Mouse (Mus musculus): Measurements from ENCODE around the gene Igsf3. TPM values are rescaled to one million over a fixed set of nuclear protein-coding genes. Genes with fewer than 3 reads are reported as not detected.
A peak's percentile ranks its signal among the peaks of the same experiment; 100 is the strongest.

Igsf3 gene
- polyA plus RNA-seq (2015; fragmentation: Nextera tagmentation; extraction: Ambion mirVana): 32.0 and 37.0 TPM in 2 replicates

- Histone ChIP-seq H3K9me3 (no peaks in the 10 kb centered on the region), H3K9ac (peak within 1 kb of the TSS; percentile 68), H3K4me3 (replicated peaks) (peak within 1 kb of the TSS; percentile 66), H3K36me3 (no peaks in the 10 kb centered on the region), H3K4me1 (peaks cover 32% of the 10 kb centered on the region), H3K4me2 (peak within 1 kb of the TSS; percentile 82), H3K27ac (peak within 1 kb of the TSS; percentile 66), H3K27me3 (replicated peaks) (no peaks in the 10 kb centered on the region)
- ATAC-seq (ENCODE audit: insufficient read depth, low FRiP score, low read depth): peak; percentile 88
- 4% methylated on average over 53 of the region's 56 CpGs for WGBS
These were observed at the start of gene Igsf3 for GRCm38 (mm10) chr3:101376538-101377247. Gene Igsf3, plus strand, starts transcription at chr3:101377083.

DNA sequence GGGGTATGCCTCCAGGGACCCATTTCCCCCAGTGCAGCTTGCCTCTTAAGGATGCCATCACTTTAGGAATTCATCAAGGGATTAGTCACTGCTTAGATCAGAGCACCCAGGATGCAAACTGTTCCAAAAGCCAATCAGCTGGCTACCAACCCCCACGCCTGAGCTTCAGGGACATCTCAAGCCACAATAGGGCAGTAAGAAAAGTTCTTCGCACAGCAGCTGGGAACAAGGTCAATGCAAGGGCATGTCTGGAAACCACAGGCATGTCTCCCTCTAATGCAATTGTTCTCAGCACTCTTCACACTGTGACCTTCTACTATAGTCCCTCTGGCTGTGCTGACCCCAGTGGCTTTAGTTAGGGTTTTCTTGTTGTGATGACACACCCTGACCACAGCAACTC, 49.6 kb upstream of the Igsf3 start:
- WGBS: 84% methylated on average over 2 of the region's 2 CpGs

GRCm38 (mm10) chr3:101328617-101329016, 48.3 kb upstream of the Igsf3 start:
- Histone ChIP-seq H3K27ac (no peak overlapping the region), H3K27me3 (replicated peaks) (no peaks in the 10 kb centered on the region), H3K9ac (no peak overlapping the region), H3K4me1 (no peaks in the 10 kb centered on the region), H3K9me3 (no peaks in the 10 kb centered on the region), H3K4me2 (no peak overlapping the region), H3K4me3 (replicated peaks) (no peak overlapping the region), H3K36me3 (no peaks in the 10 kb centered on the region)
- no peak for ATAC-seq (ENCODE audit: insufficient read depth, low FRiP score, low read depth)
- 79% methylated on average over 7 of the region's 7 CpGs for WGBS

More for the DNA sequence above, 49.6 kb upstream of the Igsf3 start:
- H3K27ac ChIP-seq: no peak overlapping the region
- H3K9ac ChIP-seq: no peak overlapping the region
- H3K36me3 ChIP-seq: no peaks in the 10 kb centered on the region
- H3K4me3 ChIP-seq (replicated peaks): no peak overlapping the region
- no peaks in the 10 kb centered on the region for H3K4me1 ChIP-seq
- H3K9me3 ChIP-seq: no peaks in the 10 kb centered on the region
- no peaks in the 10 kb centered on the region for H3K27me3 ChIP-seq (replicated peaks)
- H3K4me2 ChIP-seq: no peak overlapping the region
- ATAC-seq (ENCODE audit: insufficient read depth, low FRiP score, low read depth): no peak

DNA sequence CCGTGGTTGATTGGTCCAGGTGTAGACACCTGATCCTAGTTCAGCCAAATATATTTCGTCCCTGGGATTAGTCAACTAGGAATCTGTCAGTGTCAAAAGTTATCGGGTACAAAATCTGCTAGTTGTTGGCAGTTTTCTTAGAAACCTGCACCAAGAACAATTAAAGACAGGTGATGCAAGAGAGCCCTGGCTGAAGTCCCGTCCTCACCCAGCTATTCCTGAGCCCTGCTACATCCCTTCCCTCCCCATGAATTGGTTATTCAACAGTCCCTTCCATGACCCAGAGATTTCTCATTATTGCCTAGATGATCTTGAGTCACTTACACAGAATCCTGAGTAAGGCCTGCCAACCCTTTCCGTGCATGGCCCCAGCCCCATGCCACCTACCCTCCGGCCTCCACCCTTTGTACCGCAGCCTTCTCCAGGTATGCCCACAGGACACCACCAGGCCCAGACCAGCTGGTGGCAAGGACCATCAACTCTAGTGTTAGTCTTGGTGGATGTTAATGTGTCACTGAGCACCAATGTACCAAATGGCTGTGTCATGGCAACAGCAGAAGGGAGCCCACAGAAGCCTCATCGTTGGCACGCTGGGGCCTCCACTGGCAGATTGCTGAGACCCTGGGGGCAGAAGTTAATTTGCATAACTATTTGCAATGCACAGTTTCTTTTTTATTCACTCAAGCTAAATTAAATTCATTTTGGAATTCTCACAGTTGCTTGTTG, 33.5 kb upstream of the Igsf3 start:
- Histone ChIP-seq H3K4me3 (replicated peaks) (no peak overlapping the region), H3K27me3 (replicated peaks) (no peaks in the 10 kb centered on the region), H3K4me1 (no peaks in the 10 kb centered on the region), H3K9ac (no peak overlapping the region), H3K9me3 (no peaks in the 10 kb centered on the region), H3K27ac (no peak overlapping the region), H3K4me2 (no peak overlapping the region), H3K36me3 (no peaks in the 10 kb centered on the region)
- whole genome bisulfite sequencing: 89% methylated on average over 9 of the region's 9 CpGs
- no peak for ATAC-seq (ENCODE audit: insufficient read depth, low FRiP score, low read depth)

DNA sequence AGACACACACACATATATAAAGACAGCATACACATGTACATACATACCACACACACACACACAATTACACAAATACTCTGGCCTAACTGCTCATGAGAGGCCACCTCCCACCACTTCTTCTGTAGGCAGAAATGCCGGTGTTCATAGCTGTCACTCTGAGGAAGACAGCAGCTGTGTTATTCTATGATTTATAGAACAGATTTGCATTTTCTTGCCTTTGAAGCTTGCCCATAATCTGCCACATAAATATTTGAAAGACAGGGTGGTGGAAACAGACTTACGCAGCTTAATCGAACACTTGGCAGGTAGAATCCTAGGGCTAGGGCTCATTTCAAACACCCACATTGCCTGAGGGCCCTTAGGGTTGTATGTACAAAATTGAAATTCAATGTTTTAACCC, 32.6 kb upstream of the Igsf3 start:
- ATAC-seq (ENCODE audit: insufficient read depth, low FRiP score, low read depth): no peak
- Histone ChIP-seq H3K9ac (no peak overlapping the region), H3K36me3 (no peaks in the 10 kb centered on the region), H3K27me3 (replicated peaks) (no peaks in the 10 kb centered on the region), H3K4me3 (replicated peaks) (no peak overlapping the region), H3K4me1 (0 out of 2 replicates have a peak, but pooled peaks cover 2% of the 10 kb centered on the region), H3K27ac (no peak overlapping the region), H3K4me2 (no peak overlapping the region), H3K9me3 (no peaks in the 10 kb centered on the region)
- WGBS: 67% methylated on average over 3 of the region's 3 CpGs

DNA sequence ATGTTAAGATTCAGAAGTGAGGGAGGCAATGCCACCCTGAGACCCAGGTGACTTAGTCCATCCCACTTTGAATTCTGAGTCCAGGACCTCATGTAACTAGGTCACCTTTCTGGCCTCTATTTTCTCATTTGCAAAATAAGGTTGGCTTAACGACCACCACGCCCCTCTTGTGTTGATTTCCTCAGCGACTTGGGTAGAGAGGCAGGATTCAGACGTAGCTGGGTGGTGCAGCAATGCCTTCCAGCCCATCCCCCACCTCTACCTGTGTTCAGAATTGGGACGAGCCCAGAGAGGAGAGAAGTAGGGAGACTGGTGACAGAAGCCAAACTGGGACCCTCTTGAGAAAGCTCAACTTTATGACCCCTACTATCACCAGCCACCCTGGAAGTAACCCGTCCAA, 31.6 kb upstream of the Igsf3 start:
- no peak for ATAC-seq (ENCODE audit: insufficient read depth, low FRiP score, low read depth)
- H3K27ac ChIP-seq: no peak overlapping the region
- H3K9me3 ChIP-seq: no peaks in the 10 kb centered on the region
- 0 out of 2 replicates have a peak, but pooled peaks cover 2% of the 10 kb centered on the region for H3K4me1 ChIP-seq
- H3K36me3 ChIP-seq: no peaks in the 10 kb centered on the region
- H3K4me3 ChIP-seq (replicated peaks): no peak overlapping the region
- no peak overlapping the region for H3K9ac ChIP-seq
- WGBS: 59% methylated on average over 6 of the region's 6 CpGs
- no peak overlapping the region for H3K4me2 ChIP-seq
- H3K27me3 ChIP-seq (replicated peaks): no peaks in the 10 kb centered on the region

DNA sequence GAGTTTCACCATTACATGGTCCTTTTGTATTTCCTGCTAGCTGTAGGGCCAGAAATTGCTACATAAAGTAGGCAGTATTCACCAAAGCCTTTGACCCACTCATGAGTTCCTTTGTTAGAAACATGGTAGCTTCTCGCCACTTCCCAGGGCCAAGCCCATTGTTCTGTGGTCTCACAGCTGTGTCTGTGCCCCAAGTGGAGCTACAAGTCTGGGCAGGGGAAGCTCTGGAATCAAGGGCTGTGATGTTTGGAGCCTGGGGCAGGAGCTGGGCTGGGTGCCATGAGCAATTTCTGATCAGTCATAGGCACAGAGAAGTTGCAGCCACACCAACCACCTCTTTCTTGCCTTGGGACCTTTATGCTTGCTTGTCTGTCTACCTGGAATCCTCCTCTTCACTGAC, 30.1 kb upstream of the Igsf3 start:
- Histone ChIP-seq H3K27ac (no peak overlapping the region), H3K9ac (no peak overlapping the region), H3K36me3 (no peaks in the 10 kb centered on the region), H3K4me2 (no peak overlapping the region), H3K4me3 (replicated peaks) (no peak overlapping the region), H3K4me1 (0 out of 2 replicates have a peak, but pooled peaks cover 2% of the 10 kb centered on the region), H3K9me3 (no peaks in the 10 kb centered on the region), H3K27me3 (replicated peaks) (no peaks in the 10 kb centered on the region)
- WGBS: 78% methylated on average over 1 of the region's 1 CpGs
- no peak for ATAC-seq (ENCODE audit: insufficient read depth, low FRiP score, low read depth)

GRCm38 (mm10) chr3:101348501-101349161, 28.3 kb upstream of the Igsf3 start:
- Histone ChIP-seq H3K36me3 (no peaks in the 10 kb centered on the region), H3K9ac (no peak overlapping the region)
- WGBS: 49% methylated on average over 9 of the region's 9 CpGs

DNA sequence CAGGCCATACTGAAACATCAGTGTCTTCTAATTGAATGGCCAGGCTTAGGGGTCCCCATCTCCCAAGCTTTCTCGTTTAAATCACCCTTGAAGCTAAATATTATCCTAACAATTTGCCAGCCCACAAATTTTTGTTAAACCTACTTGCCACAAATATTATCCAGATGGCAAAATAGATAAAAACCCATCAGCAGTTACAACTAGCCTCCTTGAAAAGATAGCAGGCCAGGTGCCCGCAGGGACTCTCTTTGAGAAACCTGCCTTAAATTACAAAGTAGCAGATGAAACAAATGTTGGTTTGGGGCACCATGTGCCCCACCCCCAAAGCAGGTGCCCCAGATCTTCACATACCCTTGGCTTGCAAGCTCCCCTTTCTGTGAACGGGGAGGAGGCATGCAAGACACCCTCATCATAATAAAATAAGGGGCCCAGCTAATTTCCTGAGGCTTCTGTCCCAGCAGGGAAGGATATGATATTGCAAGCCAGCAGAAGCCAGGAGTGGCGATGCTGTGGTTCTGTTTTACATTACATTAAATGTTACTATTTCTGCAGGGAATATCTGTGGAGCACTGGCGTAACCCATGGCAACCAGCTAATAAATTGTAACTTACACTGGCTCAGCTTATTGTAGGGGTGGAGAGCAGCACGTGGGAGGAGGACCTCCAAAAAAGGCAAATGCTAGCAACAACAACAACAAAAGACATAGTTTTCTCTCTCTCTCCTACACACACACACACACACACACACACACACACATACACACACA, 27.2 kb upstream of the Igsf3 start:
- Histone ChIP-seq H3K27ac (no peak overlapping the region), H3K9ac (no peak overlapping the region), H3K4me2 (no peak overlapping the region), H3K4me3 (replicated peaks) (no peak overlapping the region), H3K27me3 (replicated peaks) (no peaks in the 10 kb centered on the region), H3K9me3 (no peaks in the 10 kb centered on the region), H3K36me3 (no peaks in the 10 kb centered on the region), H3K4me1 (0 out of 2 replicates have a peak, but pooled peaks cover 2% of the 10 kb centered on the region)
- 49% methylated on average over 6 of the region's 6 CpGs for WGBS
- no peak for ATAC-seq (ENCODE audit: insufficient read depth, low FRiP score, low read depth)

More at GRCm38 (mm10) chr3:101348501-101349161, 28.3 kb upstream of the Igsf3 start:
- Histone ChIP-seq H3K4me2 (no peak overlapping the region), H3K4me1 (0 out of 2 replicates have a peak, but pooled peaks cover 2% of the 10 kb centered on the region), H3K9me3 (no peaks in the 10 kb centered on the region), H3K4me3 (replicated peaks) (no peak overlapping the region), H3K27me3 (replicated peaks) (no peaks in the 10 kb centered on the region), H3K27ac (no peak overlapping the region)
- no peak for ATAC-seq (ENCODE audit: insufficient read depth, low FRiP score, low read depth)

- no peaks in the 10 kb centered on the region for H3K9me3 ChIP-seq
- 72% methylated on average over 4 of the region's 4 CpGs for WGBS
- ATAC-seq (ENCODE audit: insufficient read depth, low FRiP score, low read depth): no peak
- no peaks in the 10 kb centered on the region for H3K36me3 ChIP-seq
- H3K4me2 ChIP-seq: no peak overlapping the region
- no peak overlapping the region for H3K4me3 ChIP-seq (replicated peaks)
- H3K9ac ChIP-seq: no peak overlapping the region
- H3K27me3 ChIP-seq (replicated peaks): no peaks in the 10 kb centered on the region
- H3K4me1 ChIP-seq: 0 out of 2 replicates have a peak, but pooled peaks cover 2% of the 10 kb centered on the region
- no peak overlapping the region for H3K27ac ChIP-seq
These were observed 26.5 kb upstream of the Igsf3 start for GRCm38 (mm10) chr3:101350406-101350805.

DNA sequence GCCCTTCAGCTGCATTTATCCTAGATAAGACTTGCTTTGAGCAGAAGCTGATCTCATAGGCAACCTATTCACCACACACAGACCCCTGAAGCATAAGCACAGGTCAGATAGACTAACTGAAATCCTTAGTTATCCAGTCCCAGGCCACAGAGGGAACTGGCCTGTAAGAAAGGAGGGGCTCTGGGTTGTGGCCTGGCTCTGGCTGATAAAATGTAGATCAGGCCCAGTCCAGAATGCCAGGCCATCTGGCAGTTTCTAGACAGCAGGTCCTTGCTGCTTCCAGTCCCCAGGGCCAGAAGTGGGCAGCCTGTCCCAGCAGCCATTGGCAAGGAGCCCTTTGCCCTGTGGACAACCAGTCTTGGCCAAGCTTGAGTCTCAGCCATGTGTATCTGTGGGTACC, 22.4 kb upstream of the Igsf3 start:
- no peaks in the 10 kb centered on the region for H3K27me3 ChIP-seq (replicated peaks)
- no peak overlapping the region for H3K27ac ChIP-seq
- no peak overlapping the region for H3K4me3 ChIP-seq (replicated peaks)
- peak; percentile 82; the same call in 1 of the 2 replicates for ATAC-seq (ENCODE audit: insufficient read depth, low FRiP score, low read depth)
- H3K36me3 ChIP-seq: no peaks in the 10 kb centered on the region
- H3K4me2 ChIP-seq: no peak overlapping the region
- H3K9me3 ChIP-seq: no peaks in the 10 kb centered on the region
- no peaks in the 10 kb centered on the region for H3K4me1 ChIP-seq
- H3K9ac ChIP-seq: no peak overlapping the region

All from stomach, embryonic 15.5 days (tissue).